Mouse (Mus musculus) testis, adult 2 months (tissue): ENCODE measurements around the gene Plin4. TPM values are rescaled to one million over a fixed set of nuclear protein-coding genes. Genes with fewer than 3 reads are reported as not detected.
A peak's percentile ranks its signal among the peaks of the same experiment; 100 is the strongest.

Experiments used
- H3K27ac ChIP-seq: fragments of 200-500 bp; 2 replicates; pipeline ENCODE4 v1.5.1; 2012; ENCODE audit warnings: low read depth, low read length; ENCODE audit not compliant: control insufficient read depth, insufficient read depth
- H3K27me3 ChIP-seq: fragments of 200-500 bp; 2 replicates; pipeline ENCODE4 v1.6.1; 2012; ENCODE audit warnings: mild to moderate bottlenecking, low read length, moderate library complexity; ENCODE audit not compliant: control insufficient read depth, insufficient read depth
- H3K36me3 ChIP-seq: fragments of 200-500 bp; 2 replicates; pipeline ENCODE4 v1.6.1; 2012; ENCODE audit warnings: mild to moderate bottlenecking, low read length; ENCODE audit not compliant: control insufficient read depth, insufficient read depth
- H3K4me1 ChIP-seq: fragments of 200-500 bp; 2 replicates; pipeline ENCODE4 v1.6.1; 2012; ENCODE audit warnings: low read length; ENCODE audit not compliant: control insufficient read depth, insufficient read depth
- H3K4me3 ChIP-seq: fragments of 200-500 bp; 2 replicates; pipeline ENCODE4 v1.5.1; 2012; ENCODE audit warnings: low read depth, mild to moderate bottlenecking, low read length, moderate library complexity, mixed read lengths; ENCODE audit not compliant: control insufficient read depth
- CTCF ChIP-seq: fragments of 200-500 bp; IDR thresholded peaks from 2 replicates; pipeline ENCODE4 v1.5.1; 2012; ENCODE audit warnings: low read depth, mild to moderate bottlenecking, inconsistent platforms, low read length, moderate library complexity; ENCODE audit not compliant: control insufficient read depth, insufficient read depth, insufficient replicate concordance
- POLR2A ChIP-seq: fragments of 200-500 bp; IDR thresholded peaks from 2 replicates; pipeline ENCODE4 v1.6.1; 2012; ENCODE audit warnings: low read depth, mild to moderate bottlenecking, inconsistent platforms, low read length, moderate library complexity; ENCODE audit not compliant: control insufficient read depth
- polyA plus RNA-seq: library from polyadenylated mRNA; depleted of rRNA; stranded (reverse); fragments of >200 nt; gene quantifications from 2 replicates; pipeline ENCODE4 v1.2.3, GENCODE M21; 2012; rRNA removed

The Plin4 gene
- 1.5 and 4.2 TPM in 2 replicates for polyA plus RNA-seq

GRCm38 (mm10) chr17:56109219-56110051 lies at the start of gene Plin4:
TSS of gene Plin4 (minus strand) at chr17:56109803.
- peak within 1 kb of the TSS; percentile 81 for H3K27ac ChIP-seq

GRCm38 (mm10) chr17:56153643-56154042 lies 44.0 kb upstream of the Plin4 start:
- Histone ChIP-seq H3K27ac (no peak overlapping the region), H3K36me3 (no peaks in the 10 kb centered on the region), H3K4me3 (no peak overlapping the region), H3K27me3 (no peaks in the 10 kb centered on the region), H3K4me1 (peaks cover 4% of the 10 kb centered on the region)
- TF ChIP-seq CTCF (no peak), POLR2A (no peak)

More at GRCm38 (mm10) chr17:56109219-56110051, at the start of gene Plin4:
- Histone ChIP-seq H3K36me3 (no peaks in the 10 kb centered on the region), H3K4me3 (no peak within 1 kb of the TSS), H3K4me1 (peaks cover 6% of the 10 kb centered on the region), H3K27me3 (no peaks in the 10 kb centered on the region)
- no peak for TF ChIP-seq POLR2A
- TF ChIP-seq CTCF, result no peak

- no peak for TF ChIP-seq POLR2A
- no peak for TF ChIP-seq CTCF
- H3K4me3 ChIP-seq, result no peak overlapping the region
- H3K27ac ChIP-seq, result no peak overlapping the region
- peaks cover 4% of the 10 kb centered on the region for H3K4me1 ChIP-seq
- no peaks in the 10 kb centered on the region for H3K27me3 ChIP-seq
- no peaks in the 10 kb centered on the region for H3K36me3 ChIP-seq
Observed at GRCm38 (mm10) chr17:56149897-56150296, 40.3 kb upstream of the Plin4 start.

GRCm38 (mm10) chr17:56148790-56149618 lies 39.4 kb upstream of the Plin4 start:
- no peaks in the 10 kb centered on the region for H3K36me3 ChIP-seq
- peaks cover 4% of the 10 kb centered on the region for H3K4me1 ChIP-seq
- peak overlapping the region; percentile 8; the same call in 1 of the 2 replicates for H3K4me3 ChIP-seq
- H3K27me3 ChIP-seq, result no peaks in the 10 kb centered on the region
- H3K27ac ChIP-seq, result no peak overlapping the region
- TF ChIP-seq CTCF (no peak), POLR2A (no peak)

- H3K4me1 ChIP-seq, result peaks cover 4% of the 10 kb centered on the region
- no peak overlapping the region for H3K4me3 ChIP-seq
- H3K27ac ChIP-seq, result no peak overlapping the region
- no peaks in the 10 kb centered on the region for H3K36me3 ChIP-seq
- no peaks in the 10 kb centered on the region for H3K27me3 ChIP-seq
- TF ChIP-seq CTCF, result no peak
Observed at GRCm38 (mm10) chr17:56148280-56148679, 38.7 kb upstream of the Plin4 start.

- H3K27me3 ChIP-seq, result no peaks in the 10 kb centered on the region
- H3K27ac ChIP-seq, result no peak overlapping the region
- no peaks in the 10 kb centered on the region for H3K36me3 ChIP-seq
- H3K4me3 ChIP-seq, result no peak overlapping the region
- TF ChIP-seq POLR2A, result no peak
- no peak for TF ChIP-seq CTCF
- peaks cover 4% of the 10 kb centered on the region for H3K4me1 ChIP-seq
Observed at GRCm38 (mm10) chr17:56147420-56147819, 37.8 kb upstream of the Plin4 start.

- Histone ChIP-seq H3K36me3 (no peaks in the 10 kb centered on the region), H3K27ac (no peak overlapping the region), H3K4me3 (no peak overlapping the region), H3K4me1 (peaks cover 10% of the 10 kb centered on the region), H3K27me3 (no peaks in the 10 kb centered on the region)
- no peak for TF ChIP-seq CTCF
- no peak for TF ChIP-seq POLR2A
Observed at GRCm38 (mm10) chr17:56146131-56146530, 36.5 kb upstream of the Plin4 start.
